Mouse (Mus musculus) limb, embryonic 11.5 days (tissue): ENCODE data around the gene Etv3. TPM values are rescaled to one million over a fixed set of nuclear protein-coding genes. Genes with fewer than 3 reads are reported as not detected.
"Not testable (repeated sequence)": the region's sequence is repeated elsewhere in the genome, so short reads cannot be mapped to it uniquely, and the experiment has no call there.

Source experiments
- ATAC-seq: fragments of 200-750 bp; cut with Nextera tagmentation; 2 replicates; pipeline ENCODE4 v1.8.0; 2017; ENCODE audit warnings: low read depth; ENCODE audit not compliant: insufficient number of reproducible peaks, low FRiP score, low TSS enrichment
- DNase-seq: peaks from one replicate; pipeline ENCODE4 v3.0.0-alpha.2; 2015; ENCODE audit warnings: low spot score
- H3K27ac ChIP-seq: fragments of 300-500 bp; sonication (generic); replicated peaks from 2 replicates; pipeline ENCODE4 v1.5.1; 2014; ENCODE audit warnings: low read depth, mild to moderate bottlenecking, low read length
- H3K27me3 ChIP-seq: fragments of 300-500 bp; sonication (generic); 2 replicates; pipeline ENCODE4 v1.6.1; 2014; ENCODE audit warnings: mild to moderate bottlenecking, low read length, mixed read lengths; ENCODE audit not compliant: control insufficient read depth, insufficient read depth
- H3K36me3 ChIP-seq: fragments of 300-500 bp; sonication (generic); 2 replicates; pipeline ENCODE4 v1.6.1; 2014; ENCODE audit warnings: mild to moderate bottlenecking, low read length, moderate library complexity, mixed read lengths; ENCODE audit not compliant: control insufficient read depth, insufficient read depth
- H3K4me1 ChIP-seq: fragments of 300-500 bp; sonication (generic); 2 replicates; pipeline ENCODE4 v1.6.1; 2014; ENCODE audit warnings: low read length, mixed read lengths; ENCODE audit not compliant: control insufficient read depth, insufficient read depth
- H3K4me2 ChIP-seq: fragments of 300-500 bp; sonication (generic); 2 replicates; pipeline ENCODE4 v1.6.1; 2014; ENCODE audit warnings: low read depth, mild to moderate bottlenecking, moderate library complexity; ENCODE audit not compliant: severe bottlenecking
- H3K4me3 ChIP-seq: fragments of 300-500 bp; sonication (generic); 2 replicates; pipeline ENCODE4 v1.5.1; 2014; ENCODE audit warnings: low read depth, low read length
- H3K9ac ChIP-seq: fragments of 300-500 bp; sonication (generic); 2 replicates; pipeline ENCODE4 v1.6.1; 2014; ENCODE audit warnings: mild to moderate bottlenecking, low read length
- H3K9me3 ChIP-seq: fragments of 300-500 bp; sonication (generic); 2 replicates; pipeline ENCODE4 v1.6.1; 2016; ENCODE audit warnings: low read length; ENCODE audit not compliant: control insufficient read depth
- WGBS: fragments of 180-500 bp; shearing (Covaris S2); extraction: QIAGEN DNeasy Blood & Tissue Kit; methylation state at CpG from one replicate; pipeline ENCODE4 v1.1.7; 2014; 5-methylcytosine and 5-hydroxymethylcytosine counted together
- polyA plus RNA-seq: library from polyadenylated mRNA; unstranded; fragments of >200 nt; fragmentation: Nextera tagmentation; extraction: Ambion mirVana; gene quantifications from 2 replicates; pipeline ENCODE4 v1.2.1, GENCODE M21; 2014

The Etv3 gene
- polyA plus RNA-seq: 10.5 and 11.2 TPM in 2 replicates

DNA sequence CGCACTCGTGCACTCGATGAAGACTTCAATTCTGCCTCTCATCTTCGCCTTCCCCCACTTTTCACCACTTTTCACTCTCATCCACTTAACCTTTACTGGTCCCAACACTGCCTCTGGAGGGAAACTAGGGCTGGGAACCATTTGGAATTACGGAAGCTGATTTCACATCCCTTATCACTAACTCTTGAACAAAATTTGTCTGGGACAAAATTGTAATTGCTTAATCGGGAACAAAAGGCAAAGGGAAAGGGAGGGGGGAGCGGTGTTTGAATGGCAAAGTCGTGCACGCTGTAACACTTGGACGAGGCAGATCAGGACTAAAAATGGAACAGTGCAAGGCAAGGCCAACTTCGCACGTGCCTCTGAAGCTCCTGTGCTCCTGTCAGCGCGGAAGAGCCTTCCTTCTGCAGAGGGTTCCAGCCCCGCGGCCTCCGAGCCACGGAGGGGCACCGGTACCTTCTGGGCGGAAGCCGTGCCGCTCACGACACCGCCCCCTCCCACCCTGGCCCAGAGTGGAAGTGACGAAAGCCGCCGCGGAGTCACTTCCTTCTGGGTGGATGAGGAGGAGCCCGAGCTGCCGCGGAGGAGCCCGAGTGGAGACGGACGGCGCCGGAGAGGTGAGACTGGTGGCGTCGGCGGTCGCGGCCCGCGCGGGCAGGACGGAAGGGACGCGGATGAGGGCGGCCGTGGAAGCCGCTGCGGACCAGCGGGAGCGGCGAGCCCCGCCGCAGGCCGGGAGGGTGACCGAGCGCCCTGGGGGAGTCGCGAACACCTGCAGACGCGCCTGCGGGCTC, at the start of gene Etv3:
Gene Etv3 (plus strand): TSS at position 365 of the 794 bp plus-strand sequence.
- Histone ChIP-seq H3K27ac (peak within 1 kb of the TSS; percentile 47; the same call in 1 of the 2 replicates), H3K9me3 (no peaks in the 10 kb centered on the region), H3K36me3 (peaks cover 11% of the 10 kb centered on the region), H3K4me1 (0 out of 2 replicates have a peak, but pooled peaks cover 5% of the 10 kb centered on the region), H3K4me3 (peak within 1 kb of the TSS; percentile 98), H3K4me2 (peak within 1 kb of the TSS; percentile 87), H3K27me3 (no peaks in the 10 kb centered on the region), H3K9ac (peak within 1 kb of the TSS; percentile 97)
- DNase-seq (peak; percentile 91), ATAC-seq (peak; percentile 96)
- 6% methylated on average over 64 of the region's 64 CpGs for WGBS

DNA sequence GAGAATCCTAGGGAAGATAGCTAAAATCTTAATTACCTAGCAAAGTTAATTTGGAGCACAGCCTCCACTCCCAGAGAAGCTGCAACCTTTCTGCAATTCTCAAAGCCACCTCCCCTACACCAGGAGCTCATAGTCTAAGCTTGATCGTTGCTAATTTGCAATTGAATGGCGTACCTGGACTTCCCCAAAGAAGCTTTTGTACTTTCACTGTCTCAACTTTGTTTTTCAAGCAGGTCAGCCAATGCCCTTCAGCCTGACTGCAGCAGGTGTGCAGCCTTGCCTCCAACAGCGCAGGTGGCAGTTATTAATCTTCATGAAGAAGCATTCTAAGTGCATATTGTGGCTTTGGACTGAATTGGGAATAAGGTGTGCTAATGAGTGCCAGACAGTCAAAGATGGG, 47.3 kb upstream of the Etv3 start:
- not testable (repeated sequence) for ATAC-seq, DNase-seq, H3K9ac ChIP-seq, H3K4me3 ChIP-seq, H3K4me2 ChIP-seq, H3K9me3 ChIP-seq, H3K36me3 ChIP-seq, H3K27ac ChIP-seq, H3K4me1 ChIP-seq, H3K27me3 ChIP-seq
- WGBS: 85% methylated on average over 3 of the region's 3 CpGs

GRCm38 (mm10) chr3:87478596-87478995, 46.6 kb upstream of the Etv3 start:
- not testable (repeated sequence) for DNase-seq, H3K27me3 ChIP-seq, ATAC-seq, H3K9me3 ChIP-seq, H3K36me3 ChIP-seq, H3K4me2 ChIP-seq, H3K27ac ChIP-seq, H3K4me1 ChIP-seq, H3K4me3 ChIP-seq, H3K9ac ChIP-seq
- 81% methylated on average over 6 of the region's 6 CpGs for WGBS

DNA sequence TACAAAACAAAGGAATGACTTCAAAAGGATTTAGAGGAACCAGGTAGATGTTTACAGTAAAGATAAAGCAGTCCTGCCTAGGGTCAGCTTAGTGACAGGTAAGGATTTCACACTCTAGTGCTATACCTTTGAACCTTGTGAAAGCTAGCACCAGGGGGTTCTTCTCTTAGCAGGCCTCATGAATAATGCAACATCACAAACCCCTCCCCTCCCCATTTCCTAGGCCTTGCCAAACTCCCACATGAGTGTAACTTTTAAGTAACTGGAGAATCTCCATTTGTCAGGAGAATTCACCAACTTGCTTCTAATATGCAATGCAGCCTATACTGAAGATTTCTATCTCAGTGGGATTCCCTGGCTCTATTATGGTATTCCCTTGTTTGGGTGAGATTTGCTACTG, 46.0 kb upstream of the Etv3 start:
- not testable (repeated sequence) for H3K9ac ChIP-seq, H3K4me3 ChIP-seq, H3K36me3 ChIP-seq, ATAC-seq, DNase-seq, H3K27me3 ChIP-seq, H3K27ac ChIP-seq, H3K4me2 ChIP-seq, H3K4me1 ChIP-seq, H3K9me3 ChIP-seq

- ATAC-seq (no peak), DNase-seq (no peak)
- H3K27me3 ChIP-seq: no peaks in the 10 kb centered on the region
- no peak overlapping the region for H3K27ac ChIP-seq
- 78% methylated on average over 4 of the region's 4 CpGs for WGBS
- no peaks in the 10 kb centered on the region for H3K4me1 ChIP-seq
- no peak overlapping the region for H3K9ac ChIP-seq
- H3K4me3 ChIP-seq: no peak overlapping the region
- H3K9me3 ChIP-seq: no peaks in the 10 kb centered on the region
- no peaks in the 10 kb centered on the region for H3K36me3 ChIP-seq
- no peak overlapping the region for H3K4me2 ChIP-seq
Observed at GRCm38 (mm10) chr3:87487392-87487791, 37.8 kb upstream of the Etv3 start.

DNA sequence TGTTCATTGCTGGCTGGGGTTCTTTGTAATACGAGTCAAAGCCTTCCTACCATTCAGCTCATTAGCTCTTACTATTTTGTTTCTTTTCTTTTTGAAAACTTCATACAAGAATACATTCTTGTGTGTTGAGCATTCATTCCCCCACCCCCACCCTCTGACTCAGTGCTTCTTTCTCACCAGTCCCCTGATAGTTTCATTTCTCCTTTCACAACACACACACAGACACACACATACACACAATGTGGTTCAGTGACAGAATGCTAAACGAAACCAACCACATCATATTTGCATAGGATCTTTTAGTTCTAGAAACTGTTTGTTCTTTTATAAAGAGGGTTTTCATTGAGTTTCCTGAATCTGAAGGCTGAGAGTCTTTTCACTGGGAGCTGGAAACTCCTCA, 37.3 kb upstream of the Etv3 start:
- DNase-seq (no peak), ATAC-seq (no peak)
- H3K9ac ChIP-seq: no peak overlapping the region
- WGBS: 69% methylated on average over 2 of the region's 2 CpGs
- H3K4me2 ChIP-seq: no peak overlapping the region
- H3K4me3 ChIP-seq: no peak overlapping the region
- H3K36me3 ChIP-seq: no peaks in the 10 kb centered on the region
- no peaks in the 10 kb centered on the region for H3K9me3 ChIP-seq
- H3K4me1 ChIP-seq: no peaks in the 10 kb centered on the region
- H3K27ac ChIP-seq: no peak overlapping the region
- no peaks in the 10 kb centered on the region for H3K27me3 ChIP-seq

DNA sequence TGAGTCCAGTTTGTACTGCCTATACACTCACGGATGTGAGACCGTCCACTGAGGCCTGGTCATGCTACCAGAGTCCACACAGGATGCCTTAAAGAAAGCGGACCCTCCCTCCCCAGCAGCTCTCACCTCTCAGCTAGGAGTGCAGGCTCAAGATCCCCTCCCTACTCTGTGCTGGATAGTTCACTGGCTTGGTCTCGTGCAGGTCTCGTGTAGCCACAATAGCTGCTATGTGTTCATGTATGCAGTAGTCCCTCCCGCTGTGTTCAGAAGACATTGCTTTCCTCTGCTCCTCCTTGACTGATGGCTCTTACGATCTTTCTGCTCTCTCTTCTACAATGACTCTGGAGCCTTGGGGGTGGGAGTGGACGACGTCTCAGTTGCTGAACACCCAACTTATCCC, 26.9 kb upstream of the Etv3 start:
- WGBS: 86% methylated on average over 9 of the region's 9 CpGs
- no peak for ATAC-seq

DNA sequence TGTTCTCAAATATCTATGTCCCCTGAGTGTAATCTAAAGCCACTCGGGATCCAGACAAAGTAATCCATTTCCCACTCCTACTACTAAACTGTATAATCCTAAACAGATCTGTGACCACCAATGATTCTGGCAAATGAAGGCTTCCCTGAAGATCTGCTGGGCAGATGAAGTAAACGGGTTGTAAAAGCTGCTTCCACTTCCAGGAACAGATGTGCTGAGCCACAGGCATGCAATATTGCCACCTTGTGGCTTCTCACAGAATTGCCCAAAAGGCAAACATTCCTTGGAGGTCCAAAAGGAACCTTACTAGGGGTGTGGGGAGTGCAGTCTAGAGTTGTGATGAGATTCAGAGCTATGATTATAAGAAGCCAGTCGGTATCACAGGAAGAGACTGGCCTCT, 26.1 kb upstream of the Etv3 start:
- H3K36me3 ChIP-seq: no peaks in the 10 kb centered on the region
- H3K4me3 ChIP-seq: no peak overlapping the region
- no peak overlapping the region for H3K4me2 ChIP-seq
- H3K27ac ChIP-seq: no peak overlapping the region
- H3K9me3 ChIP-seq: no peaks in the 10 kb centered on the region
- DNase-seq: peak; percentile 84
- no peak for ATAC-seq
- H3K27me3 ChIP-seq: no peaks in the 10 kb centered on the region
- H3K9ac ChIP-seq: no peak overlapping the region
- H3K4me1 ChIP-seq: no peaks in the 10 kb centered on the region
- 7% methylated on average over 3 of the region's 3 CpGs for WGBS

More for the DNA sequence above, 26.9 kb upstream of the Etv3 start:
- no peak overlapping the region for H3K9ac ChIP-seq
- H3K4me1 ChIP-seq: no peaks in the 10 kb centered on the region
- peak; percentile 15 for DNase-seq
- H3K36me3 ChIP-seq: no peaks in the 10 kb centered on the region
- H3K27ac ChIP-seq: no peak overlapping the region
- no peaks in the 10 kb centered on the region for H3K27me3 ChIP-seq
- H3K9me3 ChIP-seq: no peaks in the 10 kb centered on the region
- no peak overlapping the region for H3K4me3 ChIP-seq
- H3K4me2 ChIP-seq: no peak overlapping the region
